Mouse (Mus musculus) liver, embryonic 12.5 days (tissue): Measurements from ENCODE around the gene RPS10-NUDT3. TPM values are rescaled to one million over a fixed set of nuclear protein-coding genes. Genes with fewer than 3 reads are reported as not detected.

Experiments
- ATAC-seq: fragments of 200-750 bp; cut with Nextera tagmentation; 2 replicates; pipeline ENCODE4 v1.8.0; 2017; ENCODE audit warnings: moderate number of reproducible peaks, mild to moderate bottlenecking, moderate library complexity
- H3K27ac ChIP-seq: fragments of 300-500 bp; sonication (generic); 2 replicates; pipeline ENCODE4 v1.5.1; 2016; ENCODE audit warnings: mild to moderate bottlenecking
- H3K27me3 ChIP-seq: fragments of 300-500 bp; sonication (generic); replicated peaks from 2 replicates; pipeline ENCODE4 v1.6.1; 2016; ENCODE audit warnings: mild to moderate bottlenecking, moderate library complexity
- H3K36me3 ChIP-seq: fragments of 300-500 bp; sonication (generic); 2 replicates; pipeline ENCODE4 v1.6.1; 2016; ENCODE audit warnings: mild to moderate bottlenecking, moderate library complexity
- H3K4me1 ChIP-seq: fragments of 300-500 bp; sonication (generic); 2 replicates; pipeline ENCODE4 v1.6.1; 2016
- H3K4me2 ChIP-seq: fragments of 300-500 bp; sonication (generic); 2 replicates; pipeline ENCODE4 v1.6.1; 2016; ENCODE audit warnings: mild to moderate bottlenecking, moderate library complexity
- H3K4me3 ChIP-seq: fragments of 300-500 bp; sonication (generic); 2 replicates; pipeline ENCODE4 v1.5.1; 2016; ENCODE audit warnings: mild to moderate bottlenecking, moderate library complexity
- H3K9ac ChIP-seq: fragments of 300-500 bp; sonication (generic); 2 replicates; pipeline ENCODE4 v1.6.1; 2016; ENCODE audit warnings: mild to moderate bottlenecking, moderate library complexity
- H3K9me3 ChIP-seq: fragments of 300-500 bp; sonication (generic); replicated peaks from 2 replicates; pipeline ENCODE4 v1.6.1; 2016; ENCODE audit warnings: mild to moderate bottlenecking, moderate library complexity
- WGBS: fragments of 180-500 bp; shearing (Covaris S2); methylation state at CpG from one replicate; pipeline ENCODE4 v1.1.7; 2016; ENCODE audit not compliant: insufficient replicate concordance; 5-methylcytosine and 5-hydroxymethylcytosine counted together
- polyA plus RNA-seq: library from polyadenylated mRNA; unstranded; fragments of >200 nt; fragmentation: Nextera tagmentation; extraction: Ambion mirVana; gene quantifications from 2 replicates; pipeline ENCODE4 v1.2.1, GENCODE M21; 2016

The RPS10-NUDT3 gene
- polyA plus RNA-seq, 1 experiment from 2014 or later: not detected

DNA sequence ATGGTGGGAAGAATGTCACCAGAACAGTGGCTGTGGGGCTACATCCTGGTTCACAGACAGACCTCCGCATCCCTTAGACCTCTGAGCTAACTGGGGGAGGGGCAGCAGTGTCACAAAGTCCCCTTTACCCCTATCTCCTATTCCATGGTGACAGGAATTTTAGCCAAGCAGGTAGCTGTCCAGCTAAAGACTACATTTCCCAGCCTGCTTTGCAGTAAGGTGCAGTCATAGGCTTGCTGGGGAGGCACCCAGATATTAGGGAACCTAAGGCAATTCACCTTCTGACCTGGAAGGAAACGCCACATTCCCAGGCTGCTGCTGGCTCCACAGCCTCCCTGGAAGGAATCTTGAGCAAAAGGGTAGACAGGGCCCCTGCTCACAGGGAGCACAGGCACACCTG lies 93.8 kb downstream of the RPS10-NUDT3 start:
- WGBS: 65% methylated on average over 2 of the region's 2 CpGs
- 0 out of 2 replicates have a peak, but pooled peaks cover 2% of the 10 kb centered on the region for H3K4me1 ChIP-seq
- no peak overlapping the region for H3K27ac ChIP-seq

GRCm38 (mm10) chr17:27534718-27535117 lies 100.3 kb downstream of the RPS10-NUDT3 start:
- H3K27me3 ChIP-seq: peaks cover 7% of the 10 kb centered on the region; the same call in 1 of the 2 replicates
- peaks cover 17% of the 10 kb centered on the region for H3K4me1 ChIP-seq
- no peaks in the 10 kb centered on the region for H3K36me3 ChIP-seq
- WGBS: 4% methylated on average over 10 of the region's 10 CpGs
- H3K9ac ChIP-seq: no peak overlapping the region
- no peak overlapping the region for H3K27ac ChIP-seq
- peak; percentile 63 for ATAC-seq
- no peaks in the 10 kb centered on the region for H3K9me3 ChIP-seq
- H3K4me3 ChIP-seq: no peak overlapping the region
- 0 out of 2 replicates have a peak overlapping the region, but pooled peaks have one; percentile 27 for H3K4me2 ChIP-seq

More for the DNA sequence above, 93.8 kb downstream of the RPS10-NUDT3 start:
- Histone ChIP-seq H3K36me3 (no peaks in the 10 kb centered on the region), H3K4me3 (no peak overlapping the region), H3K4me2 (no peak overlapping the region), H3K9me3 (no peaks in the 10 kb centered on the region), H3K27me3 (peaks cover 23% of the 10 kb centered on the region; the same call in 1 of the 2 replicates), H3K9ac (no peak overlapping the region)
- no peak for ATAC-seq

GRCm38 (mm10) chr17:27533354-27533753 lies 101.7 kb downstream of the RPS10-NUDT3 start:
- no peaks in the 10 kb centered on the region for H3K9me3 ChIP-seq
- 69% methylated on average over 3 of the region's 3 CpGs for WGBS
- no peaks in the 10 kb centered on the region for H3K36me3 ChIP-seq
- no peak overlapping the region for H3K9ac ChIP-seq
- no peak overlapping the region for H3K4me2 ChIP-seq
- H3K4me1 ChIP-seq: peaks cover 17% of the 10 kb centered on the region
- peaks cover 7% of the 10 kb centered on the region; the same call in 1 of the 2 replicates for H3K27me3 ChIP-seq
- no peak overlapping the region for H3K4me3 ChIP-seq
- no peak overlapping the region for H3K27ac ChIP-seq
- no peak for ATAC-seq

DNA sequence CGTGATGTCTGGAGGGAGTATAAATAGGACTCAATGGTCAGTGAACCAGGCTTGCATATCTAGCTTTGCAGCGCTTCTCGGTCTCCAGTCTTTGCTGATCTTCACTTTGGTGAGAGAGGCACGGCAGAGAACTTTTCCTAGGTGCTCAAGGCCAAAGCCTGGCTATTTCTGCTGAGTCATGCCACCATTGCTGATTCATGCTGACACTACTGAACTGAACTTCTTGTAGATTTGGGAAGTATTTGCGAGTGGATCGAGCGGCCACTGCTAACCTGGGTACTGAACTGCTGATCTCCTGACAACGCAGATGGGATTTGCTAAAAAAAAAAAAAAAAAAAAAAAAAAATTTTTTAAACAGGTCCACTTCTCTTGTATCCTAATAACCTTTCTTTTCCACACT lies 102.9 kb downstream of the RPS10-NUDT3 start:
- Histone ChIP-seq H3K4me3 (no peak overlapping the region), H3K4me1 (peaks cover 17% of the 10 kb centered on the region), H3K36me3 (no peaks in the 10 kb centered on the region), H3K27me3 (peaks cover 7% of the 10 kb centered on the region; the same call in 1 of the 2 replicates), H3K4me2 (no peak overlapping the region), H3K9ac (no peak overlapping the region), H3K27ac (peak overlapping the region; percentile 71), H3K9me3 (no peaks in the 10 kb centered on the region)
- WGBS: 63% methylated on average over 8 of the region's 8 CpGs
- peak; percentile 40; the same call in 1 of the 2 replicates for ATAC-seq

Other genes with a start within 250 kb of the RPS10-NUDT3 start
- gene Grm4, start 113.8 kb downstream of the RPS10-NUDT3 start, polyA plus RNA-seq: 0.05 TPM in 1 of 2 replicates, not detected in the other
- gene Hmga1, start 78.7 kb downstream of the RPS10-NUDT3 start, polyA plus RNA-seq: 295 and 306 TPM in 2 replicates
- gene AI413582, start 69.5 kb downstream of the RPS10-NUDT3 start, polyA plus RNA-seq: 14.1 and 16.8 TPM in 2 replicates
- 51.2 and 53.9 TPM in 2 replicates for gene Nudt3, start 11.7 kb downstream of the RPS10-NUDT3 start, polyA plus RNA-seq
- 898 and 941 TPM in 2 replicates for gene Rps10, start 1.4 kb upstream of the RPS10-NUDT3 start, polyA plus RNA-seq
- 0.20 and 0.48 TPM in 2 replicates for gene Pacsin1, start 20.3 kb upstream of the RPS10-NUDT3 start, polyA plus RNA-seq
- gene Spdef, start 93.7 kb upstream of the RPS10-NUDT3 start, polyA plus RNA-seq: not detected in 2 replicates
- 17.1 and 19.5 TPM in 2 replicates for gene D17Wsu92e, start 185.4 kb upstream of the RPS10-NUDT3 start, polyA plus RNA-seq
- gene Snrpc, start 202.9 kb upstream of the RPS10-NUDT3 start, polyA plus RNA-seq: 200 and 212 TPM in 2 replicates
- gene Uhrf1bp1, start 221.2 kb upstream of the RPS10-NUDT3 start, polyA plus RNA-seq: 4.5 and 5.0 TPM in 2 replicates